Mouse (Mus musculus) CD8-positive naive resting alpha-beta T cell, adult 2 months (primary cell): Measurements from ENCODE around the gene Tm6sf1.

Experiments
- DNase-seq, 2 experiments: peaks; one replicate each; pipeline ENCODE4 v3.0.0; 2022; ENCODE audit warnings: low read depth in 2 of 2, low spot score in 2 of 2

Tm6sf1 gene

DNA sequence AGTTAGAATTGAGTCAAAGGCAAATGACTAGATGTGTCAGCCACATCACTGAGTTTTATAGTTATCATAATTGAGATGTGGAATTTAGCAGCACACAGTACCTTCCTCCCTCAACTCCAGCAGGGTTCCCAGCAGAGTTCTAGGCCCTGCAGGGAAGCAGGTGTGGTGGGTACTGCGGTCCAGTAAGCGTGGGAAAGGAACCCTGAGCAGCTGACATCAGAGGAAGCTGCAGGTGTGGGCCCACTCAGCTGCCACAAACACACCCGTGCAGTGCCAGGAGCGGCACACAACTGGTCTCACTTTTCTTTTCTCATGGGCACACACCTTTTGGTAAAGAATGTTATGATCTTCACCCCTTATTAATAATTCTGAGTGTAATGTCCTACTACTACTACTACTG is 22.0 kb downstream of the Tm6sf1 start:
- DNase-seq = no peak

DNA sequence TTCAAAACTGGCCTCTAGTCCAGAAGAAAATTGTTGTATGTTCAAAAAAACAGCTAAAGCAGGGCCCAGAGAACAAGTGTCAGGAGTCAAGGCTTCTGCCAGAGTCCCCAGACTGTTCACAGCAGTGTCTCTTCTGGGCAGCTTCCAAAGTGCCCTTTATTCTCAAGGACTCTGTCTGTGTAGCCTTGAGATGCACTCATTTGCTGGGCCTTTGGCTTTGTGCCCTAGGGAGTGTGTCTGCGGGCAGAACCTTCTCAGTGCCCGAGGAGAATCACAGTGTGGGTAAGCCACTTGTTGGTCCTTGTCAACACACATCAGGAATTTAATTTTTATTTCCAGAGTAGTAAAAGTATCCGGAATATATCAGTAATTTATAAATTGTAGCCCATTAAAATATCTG is 22.8 kb downstream of the Tm6sf1 start:
- DNase-seq = no peak

DNA sequence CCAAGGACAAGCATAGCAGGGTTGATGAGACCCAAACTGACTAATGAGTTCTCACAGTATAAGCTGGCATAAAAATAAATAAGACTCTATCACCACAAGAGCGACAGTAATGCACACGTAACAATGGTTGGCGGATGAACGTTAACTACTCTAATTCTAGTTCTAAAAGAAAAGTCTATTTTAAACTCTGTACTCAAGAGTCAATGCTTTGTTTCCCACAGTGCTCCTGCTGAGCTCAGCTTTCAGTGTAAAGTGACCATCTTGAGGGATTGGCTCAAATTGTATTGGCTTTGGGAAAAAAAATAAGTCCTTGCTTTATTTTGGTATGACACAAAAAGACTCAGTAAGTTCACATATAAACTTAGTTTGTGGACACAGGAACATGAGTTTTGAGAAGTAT is 26.3 kb downstream of the Tm6sf1 start:
- DNase-seq = no peak

DNA sequence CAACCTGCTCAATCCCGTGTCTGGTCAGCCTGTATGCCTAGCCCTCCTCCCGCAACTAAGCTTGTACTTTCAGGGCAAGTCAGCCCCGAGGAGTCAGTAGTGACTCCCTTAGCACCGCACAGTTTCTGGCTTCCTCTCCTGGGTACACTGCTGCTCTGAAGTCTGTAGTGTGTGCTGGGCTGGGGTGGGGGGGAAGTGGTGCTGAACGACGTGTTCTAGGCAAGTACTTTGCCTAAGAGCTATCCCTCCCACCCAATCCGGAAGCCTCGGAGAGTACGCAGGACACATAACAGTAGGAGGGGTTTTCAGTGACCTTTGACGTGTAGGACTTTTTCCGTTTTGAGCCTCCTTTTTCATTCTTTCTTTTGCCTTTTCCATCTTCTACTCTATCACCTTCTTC is 40.6 kb downstream of the Tm6sf1 start:
- no peak for DNase-seq

DNA sequence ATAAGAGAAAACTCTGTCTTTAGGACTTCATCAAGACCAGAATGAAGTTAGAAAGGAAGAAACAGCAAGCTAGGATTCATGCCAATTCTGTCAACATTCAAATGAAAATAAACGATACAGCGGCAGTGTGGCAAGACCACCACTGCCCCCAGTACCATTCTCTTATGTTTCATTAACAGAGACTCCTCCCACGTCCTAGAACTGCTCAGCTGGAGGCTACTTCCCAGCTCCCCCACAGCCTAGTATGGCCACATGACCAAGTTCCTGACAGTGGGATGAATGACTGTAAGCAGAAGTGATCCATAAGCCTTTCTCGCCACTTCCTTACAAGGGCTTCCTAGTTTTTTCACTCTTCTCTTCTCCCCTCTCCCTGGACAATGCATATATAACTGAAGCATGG is 45.3 kb downstream of the Tm6sf1 start:
- DNase-seq = no peak

DNA sequence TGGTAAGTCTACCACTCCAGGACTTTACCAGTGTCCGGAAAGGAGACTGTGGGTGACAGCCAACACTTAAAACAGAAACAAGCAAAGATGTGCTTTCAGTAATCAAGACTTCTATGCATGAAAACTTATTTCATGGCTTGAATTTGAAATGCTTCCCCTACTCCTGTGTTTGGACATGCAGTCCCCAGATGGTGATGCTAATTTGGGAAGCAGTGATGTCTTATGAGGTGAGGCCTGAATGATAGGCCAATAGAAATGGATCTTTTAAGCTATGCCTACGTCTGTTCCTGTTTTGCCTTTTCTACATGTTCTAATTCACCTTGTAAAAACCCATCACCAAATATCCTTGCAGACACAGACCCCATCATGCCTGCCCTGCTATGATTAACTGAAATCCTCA is 46.1 kb downstream of the Tm6sf1 start:
- no peak for DNase-seq

DNA sequence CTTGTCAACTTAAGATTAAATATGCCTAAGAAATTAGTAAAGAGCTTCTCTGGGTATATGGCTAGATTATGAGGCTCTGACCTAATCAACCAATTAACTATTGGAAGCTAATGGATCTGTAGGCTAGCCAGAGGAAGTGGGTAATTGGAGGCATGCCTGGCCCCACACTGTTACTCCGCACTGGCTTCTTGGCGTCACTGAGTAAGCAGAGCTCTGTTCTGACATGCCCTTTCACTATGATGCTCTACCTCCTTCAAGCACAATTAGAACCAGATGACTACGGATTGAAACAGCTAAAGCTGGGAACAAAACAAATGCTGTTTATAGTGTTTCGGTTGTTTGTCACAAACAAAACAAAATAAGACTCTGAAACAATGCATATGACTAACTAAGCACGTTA is 59.5 kb downstream of the Tm6sf1 start:
- DNase-seq = no peak

DNA sequence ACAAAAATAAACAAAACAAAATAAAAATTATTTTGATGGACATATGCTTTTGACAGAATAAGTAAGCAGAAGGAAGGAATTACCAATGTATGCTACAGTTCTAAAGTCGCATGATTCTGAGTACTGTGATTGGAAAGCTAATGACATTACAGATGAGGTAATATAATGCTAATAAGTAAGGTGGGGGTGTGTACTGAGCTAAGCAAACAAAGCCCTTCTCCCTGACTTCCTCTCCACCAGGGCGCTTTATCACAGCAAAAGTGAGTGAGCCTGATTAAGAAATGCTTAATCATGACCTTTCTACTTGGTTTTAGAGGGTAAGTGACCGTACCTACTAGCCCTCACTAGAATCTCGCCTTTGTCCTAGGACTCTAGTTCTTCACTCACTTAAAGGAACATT is 61.5 kb downstream of the Tm6sf1 start:
- no peak for DNase-seq

DNA sequence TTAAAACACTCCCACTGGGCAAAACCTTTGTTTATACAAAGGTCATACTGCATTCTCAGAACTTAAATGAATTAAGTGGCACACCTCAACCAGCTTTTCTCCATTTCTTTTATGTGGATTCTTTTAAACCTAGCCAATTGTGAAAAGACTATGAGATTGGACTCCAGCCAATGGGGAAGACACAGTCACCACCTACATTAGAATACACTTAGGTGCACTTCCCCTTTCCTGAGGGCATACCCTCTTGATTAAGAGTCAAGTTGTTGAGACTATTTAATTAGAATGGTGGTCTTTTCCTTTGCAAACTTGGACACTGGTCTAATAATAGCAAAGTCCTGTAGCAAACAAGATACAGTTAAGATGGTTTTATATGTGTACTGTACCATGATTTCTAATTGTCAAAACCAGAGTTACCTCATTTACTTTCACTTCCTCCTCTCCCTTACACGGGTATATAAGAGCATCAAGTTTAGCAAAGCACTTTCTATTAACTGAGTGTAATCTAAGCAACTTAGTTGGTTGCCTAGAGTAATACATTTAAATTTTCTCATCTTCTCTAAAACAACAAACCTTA is 62.7 kb downstream of the Tm6sf1 start:
- no peak for DNase-seq

DNA sequence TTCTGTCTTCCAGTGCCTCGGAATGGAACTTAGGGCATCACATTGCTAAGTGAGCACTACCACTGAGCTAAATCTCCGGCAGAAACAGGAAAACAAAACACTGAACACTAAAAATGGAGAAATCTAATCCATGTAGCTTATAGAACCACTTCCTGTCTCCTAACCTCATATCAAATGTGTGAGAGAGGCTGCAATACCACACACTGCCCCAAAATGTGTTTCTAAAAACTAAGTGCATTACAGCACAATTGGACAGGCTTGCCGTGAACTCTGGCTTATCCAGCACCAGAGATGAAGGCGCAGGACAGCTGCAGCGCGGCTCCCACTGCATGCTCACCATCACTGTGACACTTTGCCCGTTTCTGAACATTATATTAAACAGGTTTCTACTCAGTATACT is 70.2 kb downstream of the Tm6sf1 start:
- peak; percentile 27 to 35 for DNase-seq

DNA sequence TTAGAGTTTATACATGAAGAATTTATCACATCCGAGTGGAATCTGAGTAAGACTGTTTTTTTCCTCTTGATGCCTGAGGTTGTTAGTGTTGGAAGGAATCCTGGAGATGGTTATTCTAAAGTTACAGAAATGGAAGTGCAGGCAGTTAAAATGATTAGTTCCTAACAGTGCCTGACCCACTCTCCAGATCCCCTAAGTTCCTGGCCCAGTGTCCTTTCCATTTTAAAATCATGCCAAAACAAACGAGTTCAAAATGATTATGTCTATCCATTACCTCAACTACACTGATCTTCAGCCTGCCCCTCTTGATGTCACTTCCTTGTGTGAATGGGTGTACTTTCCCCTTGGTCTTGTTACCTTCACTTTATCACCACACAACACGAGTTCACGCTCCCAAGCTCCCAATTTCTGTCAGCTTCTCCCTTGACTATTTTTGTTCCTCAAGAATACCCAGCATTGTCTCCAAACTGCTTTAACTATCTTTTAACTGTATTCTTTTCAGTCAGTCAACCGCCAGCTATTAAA is 73.8 kb downstream of the Tm6sf1 start:
- peak in 1 of 2 experiments; percentile 12 for DNase-seq

DNA sequence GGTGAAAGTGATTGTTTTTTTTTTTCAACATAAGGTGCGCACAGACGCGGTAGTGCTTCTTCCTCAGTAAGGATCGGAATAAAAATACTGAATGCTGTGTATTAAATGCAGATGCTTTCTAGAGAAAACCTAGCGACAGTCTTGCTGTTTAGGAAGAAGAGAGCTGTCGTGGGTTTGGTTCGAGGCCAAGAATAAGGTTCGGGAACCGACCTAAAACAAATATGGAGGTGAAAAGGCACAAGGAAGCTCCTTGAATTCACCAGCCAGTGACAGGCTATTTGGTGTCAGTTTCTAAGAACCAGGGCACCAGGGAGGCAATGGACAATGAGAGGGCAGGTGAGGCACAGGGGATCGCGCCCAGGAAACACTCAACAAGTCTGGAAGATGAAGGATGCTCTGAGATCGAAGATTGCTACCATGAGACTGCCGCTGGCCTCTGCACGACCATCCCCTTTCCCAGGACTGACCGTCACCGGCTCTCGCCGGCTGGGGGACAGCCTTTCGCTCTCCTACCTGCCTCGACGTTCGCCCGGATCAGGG is 74.3 kb downstream of the Tm6sf1 start:
- DNase-seq = peak in 1 of 2 experiments; percentile 25

DNA sequence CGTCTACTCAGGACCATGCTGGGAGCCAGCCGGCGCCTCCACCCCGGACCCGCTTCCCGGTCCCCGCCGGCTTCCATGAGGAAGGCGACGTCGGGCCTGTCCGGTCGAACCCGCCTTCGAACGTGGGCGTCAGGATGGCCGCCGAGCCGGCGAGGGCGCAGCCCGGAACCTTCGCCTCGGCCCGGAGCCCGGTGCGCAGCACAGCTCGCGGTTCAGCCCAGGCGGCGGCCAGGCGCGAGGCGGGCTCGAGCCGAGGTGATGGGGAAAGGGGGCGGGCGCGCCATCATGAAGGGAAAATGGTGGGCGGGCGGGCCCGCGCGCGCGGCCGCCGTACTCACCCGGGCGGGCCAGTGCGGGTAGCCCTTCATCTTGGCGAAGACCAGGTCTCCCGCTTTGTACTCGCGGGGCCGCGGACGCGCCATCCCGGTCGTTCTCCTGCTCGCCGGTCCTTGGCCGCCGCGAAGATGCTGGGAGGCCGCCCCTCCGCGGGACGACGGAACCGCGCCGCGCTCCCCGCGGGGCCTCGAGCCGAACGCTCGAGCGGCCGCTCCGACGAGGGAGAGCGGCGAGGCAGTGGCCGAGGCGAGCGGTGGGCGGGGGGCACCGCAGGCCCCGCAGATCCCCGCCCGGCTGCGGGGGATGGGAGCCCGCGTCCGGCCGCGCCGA is 74.9 kb downstream of the Tm6sf1 start:
- peak; percentile 43 to 52 for DNase-seq
